Mouse (Mus musculus) stomach, embryonic 14.5 days (tissue): ENCODE data around the gene Reep6. TPM values are rescaled to one million over a fixed set of nuclear protein-coding genes. Genes with fewer than 3 reads are reported as not detected.

Source experiments
- ATAC-seq: fragments of 200-750 bp; cut with Nextera tagmentation; 2 replicates; pipeline ENCODE4 v1.8.0; 2017; ENCODE audit warnings: low read depth, moderate TSS enrichment; ENCODE audit not compliant: insufficient number of reproducible peaks, insufficient read depth, low FRiP score
- H3K27ac ChIP-seq: fragments of 300-500 bp; sonication (generic); 2 replicates; pipeline ENCODE4 v1.5.1; 2014; ENCODE audit warnings: mild to moderate bottlenecking, low read length, moderate library complexity, mixed read lengths
- H3K27me3 ChIP-seq: fragments of 300-500 bp; sonication (generic); 2 replicates; pipeline ENCODE4 v1.6.1; 2014; ENCODE audit warnings: low read length, control low read depth, mixed read lengths; ENCODE audit not compliant: control insufficient read depth, insufficient read depth
- H3K36me3 ChIP-seq: fragments of 300-500 bp; sonication (generic); 2 replicates; pipeline ENCODE4 v1.6.1; 2014; ENCODE audit warnings: mild to moderate bottlenecking, control low read depth, low read length, moderate library complexity, mixed read lengths; ENCODE audit not compliant: control insufficient read depth, insufficient read depth
- H3K4me1 ChIP-seq: fragments of 300-500 bp; sonication (generic); 2 replicates; pipeline ENCODE4 v1.6.1; 2014; ENCODE audit warnings: low read length, control low read depth, mixed read lengths; ENCODE audit not compliant: control insufficient read depth, insufficient read depth
- H3K4me2 ChIP-seq: fragments of 300-500 bp; sonication (generic); replicated peaks from 2 replicates; pipeline ENCODE4 v1.6.1; 2014; ENCODE audit warnings: low read depth, low read length, control low read depth
- H3K4me3 ChIP-seq: fragments of 300-500 bp; sonication (generic); 2 replicates; pipeline ENCODE4 v1.5.1; 2014; ENCODE audit warnings: low read depth, low read length, control low read depth
- H3K9ac ChIP-seq: fragments of 300-500 bp; sonication (generic); replicated peaks from 2 replicates; pipeline ENCODE4 v1.6.1; 2014; ENCODE audit warnings: low read depth, mild to moderate bottlenecking, control low read depth, low read length, moderate library complexity, mixed read lengths
- H3K9me3 ChIP-seq: fragments of 300-500 bp; sonication (generic); 2 replicates; pipeline ENCODE4 v1.6.1; 2016; ENCODE audit warnings: low read depth, low read length, control low read depth; ENCODE audit not compliant: control insufficient read depth
- WGBS: fragments of 180-500 bp; shearing (Covaris S2); extraction: QIAGEN DNeasy Blood & Tissue Kit; methylation state at CpG from one replicate; pipeline ENCODE4 v1.1.7; 2014; 5-methylcytosine and 5-hydroxymethylcytosine counted together
- polyA plus RNA-seq: library from polyadenylated mRNA; unstranded; fragments of >200 nt; fragmentation: Nextera tagmentation; extraction: Ambion mirVana; gene quantifications from 2 replicates; pipeline ENCODE4 v1.2.1, GENCODE M21; 2014

Gene Reep6
- polyA plus RNA-seq, 1 experiment from 2014 or later: 18.0 TPM

DNA sequence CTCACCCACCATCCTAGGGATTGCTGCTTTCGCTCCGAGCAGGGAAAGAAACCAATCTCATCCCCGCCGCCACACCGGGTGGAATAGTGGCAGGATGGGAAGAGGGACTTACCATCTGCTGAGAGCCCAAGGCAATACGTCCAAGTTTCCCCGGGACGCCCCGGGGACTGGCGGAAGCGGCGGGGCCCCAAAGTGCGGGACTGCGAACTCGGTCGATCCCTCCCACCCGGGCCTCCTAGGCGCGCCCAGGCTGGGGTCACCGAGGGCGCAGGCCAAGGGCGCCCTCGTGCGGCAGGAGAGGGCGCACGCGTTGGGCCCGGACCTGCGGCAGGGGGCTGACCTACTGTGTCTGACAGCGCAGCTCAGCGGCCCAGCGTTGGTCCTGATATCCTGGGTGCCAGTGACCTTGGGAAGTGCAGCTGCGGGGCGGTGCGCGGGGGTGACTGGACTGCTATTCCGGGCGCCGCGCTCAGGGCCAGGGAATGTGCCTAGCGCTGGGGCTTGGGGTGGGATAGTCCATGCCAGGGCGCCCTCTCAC, 18.6 kb downstream of the Reep6 start, which contains the start of gene Adamtsl5:
Adamtsl5 (minus strand) TSS at position 169 of the 538 bp plus-strand sequence.
- Histone ChIP-seq H3K4me1 (peaks cover 33% of the 10 kb centered on the region; the same call in 1 of the 2 replicates), H3K4me2 (peak within 1 kb of the TSS; percentile 57), H3K27ac (peak within 1 kb of the TSS; percentile 44; the same call in 1 of the 2 replicates), H3K9ac (peak within 1 kb of the TSS; percentile 25; the same call in 1 of the 2 replicates), H3K27me3 (peaks cover 50% of the 10 kb centered on the region), H3K36me3 (no peaks in the 10 kb centered on the region), H3K9me3 (no peaks in the 10 kb centered on the region), H3K4me3 (peak within 1 kb of the TSS; percentile 34)
- peak; percentile 9; the same call in 1 of the 2 replicates for ATAC-seq
- WGBS: 1% methylated on average over 40 of the region's 42 CpGs

DNA sequence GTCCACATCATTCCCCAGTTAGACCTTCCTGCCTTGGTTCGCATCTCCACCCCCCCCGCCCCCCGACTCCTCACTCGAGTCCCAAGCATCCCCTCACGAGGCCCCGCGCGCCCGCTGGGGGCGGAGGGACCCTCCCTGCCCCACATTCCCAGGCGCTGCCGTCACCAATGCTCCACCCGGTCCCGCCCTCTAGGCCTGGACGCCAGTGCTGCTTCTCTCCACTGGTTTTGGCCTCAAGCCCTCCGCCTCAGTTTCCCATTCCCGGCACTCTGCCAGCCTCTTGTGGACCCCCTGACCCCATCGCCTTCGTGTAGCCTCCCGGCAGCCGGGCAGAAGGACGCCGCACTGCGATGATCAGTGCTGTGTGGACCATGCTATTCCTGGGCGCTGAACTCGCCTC, 19.2 kb downstream of the Reep6 start:
- ATAC-seq: no peak
- WGBS: 19% methylated on average over 26 of the region's 26 CpGs
- Histone ChIP-seq H3K4me1 (peaks cover 28% of the 10 kb centered on the region; the same call in 1 of the 2 replicates), H3K27me3 (peaks cover 44% of the 10 kb centered on the region), H3K9me3 (no peaks in the 10 kb centered on the region), H3K27ac (0 out of 2 replicates have a peak overlapping the region, but pooled peaks have one; percentile 44), H3K4me2 (peak overlapping the region; percentile 57), H3K9ac (no peak overlapping the region), H3K36me3 (no peaks in the 10 kb centered on the region), H3K4me3 (peak overlapping the region; percentile 34)

DNA sequence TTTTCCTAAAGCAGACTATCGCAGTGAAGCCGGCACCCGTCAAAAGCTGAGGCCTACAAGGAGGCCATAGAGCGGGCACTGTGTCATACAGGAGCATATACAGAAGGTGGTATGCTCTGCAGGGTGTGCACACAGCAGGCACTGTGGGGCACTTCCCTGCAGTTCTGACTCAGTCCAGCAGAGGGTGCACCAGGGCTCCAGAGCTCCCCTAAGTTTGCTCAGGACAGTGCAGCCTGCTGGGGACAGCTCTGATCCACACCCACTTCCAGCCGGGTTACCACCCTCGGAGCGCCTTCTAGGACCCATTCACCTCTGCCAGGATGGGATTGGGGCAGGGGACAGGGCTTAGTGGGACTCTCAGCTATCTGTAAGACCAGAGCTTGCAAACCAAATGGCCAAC, 20.5 kb downstream of the Reep6 start:
- H3K9me3 ChIP-seq: no peaks in the 10 kb centered on the region
- H3K4me1 ChIP-seq: peaks cover 26% of the 10 kb centered on the region; the same call in 1 of the 2 replicates
- no peaks in the 10 kb centered on the region for H3K36me3 ChIP-seq
- H3K4me2 ChIP-seq: no peak overlapping the region
- no peak overlapping the region for H3K9ac ChIP-seq
- H3K4me3 ChIP-seq: no peak overlapping the region
- H3K27ac ChIP-seq: no peak overlapping the region
- 6% methylated on average over 7 of the region's 7 CpGs for WGBS
- peak; percentile 73 for ATAC-seq
- H3K27me3 ChIP-seq: peaks cover 45% of the 10 kb centered on the region

DNA sequence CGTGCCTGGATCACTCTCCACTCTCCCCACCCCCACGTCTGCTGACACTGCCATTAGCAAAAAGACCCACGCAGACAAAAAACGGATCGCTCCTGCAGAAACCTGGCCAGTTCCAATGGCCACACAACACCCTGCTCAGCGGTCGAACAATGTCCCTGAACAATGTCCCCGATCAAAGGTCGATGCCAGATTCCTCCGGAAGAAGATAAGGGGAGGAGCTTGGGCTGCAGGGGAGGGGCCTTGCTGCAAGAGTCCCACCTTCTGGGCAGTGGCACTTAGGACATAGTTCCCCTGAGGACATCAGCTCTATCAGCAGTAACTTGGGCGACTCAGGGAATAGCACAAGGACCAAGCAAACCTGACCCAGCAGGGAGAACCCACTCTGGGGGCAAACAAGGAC, 22.1 kb downstream of the Reep6 start:
- ATAC-seq: no peak
- 28% methylated on average over 11 of the region's 11 CpGs for WGBS
- Histone ChIP-seq H3K9ac (no peak overlapping the region), H3K4me1 (peaks cover 29% of the 10 kb centered on the region; the same call in 1 of the 2 replicates), H3K36me3 (no peaks in the 10 kb centered on the region), H3K4me3 (no peak overlapping the region), H3K27ac (no peak overlapping the region), H3K9me3 (no peaks in the 10 kb centered on the region), H3K4me2 (no peak overlapping the region), H3K27me3 (peaks cover 52% of the 10 kb centered on the region)

GRCm38 (mm10) chr10:80352727-80353126, 23.0 kb downstream of the Reep6 start:
- 61% methylated on average over 8 of the region's 8 CpGs for WGBS
- no peak for ATAC-seq
- Histone ChIP-seq H3K27ac (no peak overlapping the region), H3K4me3 (no peak overlapping the region), H3K4me1 (peaks cover 28% of the 10 kb centered on the region; the same call in 1 of the 2 replicates), H3K4me2 (no peak overlapping the region), H3K9me3 (no peaks in the 10 kb centered on the region), H3K36me3 (no peaks in the 10 kb centered on the region), H3K9ac (no peak overlapping the region), H3K27me3 (peaks cover 54% of the 10 kb centered on the region)

GRCm38 (mm10) chr10:80355431-80355830, 25.7 kb downstream of the Reep6 start:
- no peak for ATAC-seq
- no peaks in the 10 kb centered on the region for H3K9me3 ChIP-seq
- H3K36me3 ChIP-seq: no peaks in the 10 kb centered on the region
- H3K27ac ChIP-seq: no peak overlapping the region
- H3K9ac ChIP-seq: no peak overlapping the region
- H3K27me3 ChIP-seq: peaks cover 48% of the 10 kb centered on the region
- H3K4me3 ChIP-seq: no peak overlapping the region
- no peak overlapping the region for H3K4me2 ChIP-seq
- 12% methylated on average over 9 of the region's 9 CpGs for WGBS
- peaks cover 9% of the 10 kb centered on the region; the same call in 1 of the 2 replicates for H3K4me1 ChIP-seq

DNA sequence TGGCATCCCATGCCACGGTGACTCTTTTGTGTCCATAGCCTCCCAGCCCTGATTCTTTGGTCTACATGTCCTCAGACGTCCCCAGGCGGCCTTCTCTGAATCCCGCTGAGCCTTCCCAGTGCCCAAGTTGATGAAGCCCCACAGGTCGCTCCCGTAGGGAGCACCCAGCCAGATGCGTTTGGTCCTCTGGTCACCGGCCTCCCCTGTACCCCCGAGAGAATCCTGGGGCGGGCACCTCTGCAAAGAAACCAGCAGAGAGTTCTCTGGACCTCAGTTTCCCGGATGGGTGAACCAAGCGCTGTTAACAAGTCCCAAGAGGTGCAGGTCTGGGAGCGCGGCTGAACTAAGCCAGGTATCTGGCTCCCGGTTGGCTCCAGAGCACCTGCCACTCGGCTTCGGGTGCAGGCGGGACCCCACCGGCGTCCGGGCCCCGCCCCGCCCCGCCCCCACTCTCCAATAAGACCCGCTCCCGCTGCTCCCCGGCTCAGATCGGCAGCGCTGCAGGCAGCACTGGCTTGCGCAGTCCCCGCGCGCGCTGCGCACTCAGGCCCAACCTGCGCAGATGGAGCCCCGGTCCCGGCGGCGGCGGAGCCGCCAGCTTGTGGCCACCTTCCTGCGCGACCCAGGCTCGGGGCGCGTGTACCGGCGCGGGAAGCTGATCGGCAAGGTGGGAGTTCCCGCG, 26.4 kb downstream of the Reep6 start, which contains the start of gene Plk5:
Plk5 (plus strand) TSS at position 459 of the 682 bp plus-strand sequence.
- ATAC-seq: no peak
- H3K4me3 ChIP-seq: peak within 1 kb of the TSS; percentile 31
- H3K36me3 ChIP-seq: no peaks in the 10 kb centered on the region
- H3K27me3 ChIP-seq: peaks cover 48% of the 10 kb centered on the region
- H3K9me3 ChIP-seq: no peaks in the 10 kb centered on the region
- 1% methylated on average over 51 of the region's 53 CpGs for WGBS
- H3K9ac ChIP-seq: no peak within 1 kb of the TSS
- H3K4me1 ChIP-seq: peaks cover 9% of the 10 kb centered on the region; the same call in 1 of the 2 replicates
- peak within 1 kb of the TSS; percentile 47 for H3K4me2 ChIP-seq
- H3K27ac ChIP-seq: no peak within 1 kb of the TSS

DNA sequence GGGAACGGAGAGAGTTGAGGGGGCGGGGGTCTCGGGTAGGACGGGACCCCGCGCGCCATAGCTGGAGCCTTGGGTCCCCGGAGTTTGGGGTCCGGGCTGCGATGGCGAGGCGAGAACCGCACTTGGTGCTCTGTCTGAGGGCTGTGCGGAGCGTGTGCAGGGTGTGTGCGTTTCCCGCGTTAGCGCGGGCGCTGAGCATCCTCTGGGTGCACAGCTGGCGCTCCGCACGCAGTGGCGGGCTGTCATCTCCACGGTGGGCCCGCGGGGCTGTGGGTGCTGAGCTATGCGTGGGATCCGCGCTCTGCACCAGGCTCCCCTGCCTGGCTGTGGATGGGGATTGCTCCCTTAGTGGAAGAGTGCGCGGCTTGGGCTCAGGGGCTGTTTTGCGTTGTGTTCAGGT, 27.0 kb downstream of the Reep6 start:
- 3% methylated on average over 34 of the region's 34 CpGs for WGBS
- no peak overlapping the region for H3K9ac ChIP-seq
- H3K36me3 ChIP-seq: no peaks in the 10 kb centered on the region
- H3K4me1 ChIP-seq: peaks cover 9% of the 10 kb centered on the region; the same call in 1 of the 2 replicates
- H3K4me3 ChIP-seq: peak overlapping the region; percentile 31
- H3K4me2 ChIP-seq: peak overlapping the region; percentile 47
- ATAC-seq: no peak
- H3K27ac ChIP-seq: no peak overlapping the region
- H3K9me3 ChIP-seq: no peaks in the 10 kb centered on the region
- peaks cover 48% of the 10 kb centered on the region for H3K27me3 ChIP-seq
